Mouse (Mus musculus) midbrain, embryonic 14.5 days (tissue): ENCODE results near the gene Bcl2. TPM values are rescaled to one million over a fixed set of nuclear protein-coding genes. Genes with fewer than 3 reads are reported as not detected.

Experiments
- ATAC-seq: fragments of 200-750 bp; cut with Nextera tagmentation; 2 replicates; pipeline ENCODE4 v1.8.0; 2017; ENCODE audit warnings: moderate number of reproducible peaks, moderate library complexity; ENCODE audit not compliant: low FRiP score, low TSS enrichment
- DNase-seq: peaks from one replicate; pipeline ENCODE4 v3.0.0-alpha.2; 2015
- H3K27ac ChIP-seq: fragments of 300-500 bp; sonication (generic); replicated peaks from 2 replicates; pipeline ENCODE4 v1.5.1; 2014; ENCODE audit warnings: mild to moderate bottlenecking, low read depth, low read length, moderate library complexity
- H3K27me3 ChIP-seq: fragments of 300-500 bp; sonication (generic); 2 replicates; pipeline ENCODE4 v1.6.1; 2014; ENCODE audit warnings: low read length, control low read depth, mixed read lengths; ENCODE audit not compliant: control insufficient read depth, insufficient read depth
- H3K36me3 ChIP-seq: fragments of 300-500 bp; sonication (generic); 2 replicates; pipeline ENCODE4 v1.6.1; 2014; ENCODE audit warnings: low read length, control low read depth; ENCODE audit not compliant: control insufficient read depth, insufficient read depth
- H3K4me1 ChIP-seq: fragments of 300-500 bp; sonication (generic); 2 replicates; pipeline ENCODE4 v1.6.1; 2014; ENCODE audit warnings: mild to moderate bottlenecking, antibody characterized with exemption, low read length, control low read depth; ENCODE audit not compliant: control insufficient read depth, insufficient read depth
- H3K4me2 ChIP-seq: fragments of 300-500 bp; sonication (generic); 2 replicates; pipeline ENCODE4 v1.6.1; 2014; ENCODE audit warnings: mild to moderate bottlenecking, low read length, moderate library complexity
- H3K4me3 ChIP-seq: fragments of 300-500 bp; sonication (generic); replicated peaks from 2 replicates; pipeline ENCODE4 v1.5.1; 2014; ENCODE audit warnings: low read depth, low read length
- H3K9ac ChIP-seq: fragments of 300-500 bp; sonication (generic); replicated peaks from 2 replicates; pipeline ENCODE4 v1.6.1; 2014; ENCODE audit warnings: mild to moderate bottlenecking, low read length, moderate library complexity
- H3K9me3 ChIP-seq: fragments of 300-500 bp; sonication (generic); 2 replicates; pipeline ENCODE4 v1.6.1; 2016; ENCODE audit warnings: low read length, control low read depth, mixed read lengths; ENCODE audit not compliant: control insufficient read depth
- WGBS: fragments of 180-500 bp; shearing (Covaris S2); extraction: QIAGEN DNeasy Blood & Tissue Kit; methylation state at CpG from one replicate; pipeline ENCODE4 v1.1.7; 2014; 5-methylcytosine and 5-hydroxymethylcytosine counted together
- polyA plus RNA-seq: library from polyadenylated mRNA; unstranded; fragments of >200 nt; fragmentation: Nextera tagmentation; extraction: Ambion mirVana; gene quantifications from 2 replicates; pipeline ENCODE4 v1.2.1, GENCODE M21; 2014

The Bcl2 gene
- polyA plus RNA-seq, 1 experiment from 2014 or later = 10.7 TPM

DNA sequence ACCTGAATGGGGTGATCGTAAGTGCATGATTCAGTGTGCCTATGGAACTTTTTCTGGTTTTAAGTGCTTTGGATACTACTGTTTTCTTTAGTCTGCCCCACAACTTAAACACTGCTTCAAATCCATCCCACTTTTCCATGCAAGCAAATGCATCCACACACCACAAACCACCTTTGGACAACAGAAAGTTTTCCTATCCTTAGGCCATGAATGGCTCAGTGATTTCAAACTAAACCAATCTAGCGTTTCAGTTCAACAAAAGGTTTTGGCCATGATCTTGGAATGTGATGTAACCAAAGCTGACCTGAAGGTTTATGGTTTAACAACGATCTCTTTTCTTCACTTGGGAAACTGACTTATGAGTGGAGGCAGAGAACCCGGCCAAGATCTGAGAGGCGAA is 51.6 kb downstream of the Bcl2 start:
- Histone ChIP-seq H3K27ac (no peak overlapping the region), H3K4me3 (no peak overlapping the region), H3K36me3 (no peaks in the 10 kb centered on the region), H3K9me3 (no peaks in the 10 kb centered on the region), H3K9ac (no peak overlapping the region), H3K4me2 (no peak overlapping the region), H3K4me1 (no peaks in the 10 kb centered on the region), H3K27me3 (no peaks in the 10 kb centered on the region)
- 90% methylated on average over 5 of the region's 5 CpGs for WGBS
- DNase-seq (no peak), ATAC-seq (no peak)

DNA sequence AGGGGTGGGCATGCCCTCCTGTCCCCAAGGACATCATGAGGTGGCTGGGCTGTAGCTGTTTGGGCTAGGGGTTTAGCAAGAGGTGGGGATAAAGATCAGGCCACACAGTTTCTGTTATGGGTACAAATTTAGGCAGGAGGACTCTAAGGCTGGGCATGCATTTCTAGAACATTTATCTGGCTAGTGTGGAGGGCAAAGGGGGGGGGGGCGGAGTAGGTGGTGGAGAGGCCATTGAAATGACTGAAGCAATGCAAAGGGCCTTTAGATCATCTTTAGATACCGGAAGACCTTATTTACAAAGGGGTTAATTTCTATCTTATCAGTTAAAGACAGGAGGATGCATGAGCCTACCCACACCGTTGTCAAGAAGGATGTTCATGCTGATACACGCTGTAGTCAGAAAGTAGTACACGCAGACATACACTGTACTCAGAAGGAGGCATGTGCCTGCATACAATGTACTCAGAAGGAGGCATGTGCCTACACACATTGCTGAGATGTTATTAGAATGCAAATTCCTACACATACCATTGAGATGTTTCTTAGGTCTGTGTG is 55.7 kb downstream of the Bcl2 start:
- 93% methylated on average over 5 of the region's 5 CpGs for WGBS
- Histone ChIP-seq H3K9ac (no peak overlapping the region), H3K36me3 (no peaks in the 10 kb centered on the region), H3K27ac (no peak overlapping the region), H3K4me2 (no peak overlapping the region), H3K27me3 (no peaks in the 10 kb centered on the region), H3K9me3 (no peaks in the 10 kb centered on the region), H3K4me1 (no peaks in the 10 kb centered on the region), H3K4me3 (no peak overlapping the region)
- no peak for ATAC-seq
- no peak for DNase-seq

- 70% methylated on average over 5 of the region's 5 CpGs for WGBS
- no peak for ATAC-seq
Measured at GRCm38 (mm10) chr1:106656207-106656738, 57.8 kb downstream of the Bcl2 start.

GRCm38 (mm10) chr1:106654254-106654653 is 59.8 kb downstream of the Bcl2 start:
- 94% methylated on average over 6 of the region's 6 CpGs for WGBS
- Histone ChIP-seq H3K27me3 (no peaks in the 10 kb centered on the region), H3K36me3 (no peaks in the 10 kb centered on the region), H3K9ac (no peak overlapping the region), H3K4me2 (no peak overlapping the region), H3K4me3 (no peak overlapping the region), H3K4me1 (peaks cover 3% of the 10 kb centered on the region; the same call in 1 of the 2 replicates), H3K27ac (no peak overlapping the region), H3K9me3 (no peaks in the 10 kb centered on the region)
- ATAC-seq = no peak
- no peak for DNase-seq

More at GRCm38 (mm10) chr1:106656207-106656738, 57.8 kb downstream of the Bcl2 start:
- DNase-seq = no peak
- Histone ChIP-seq H3K27me3 (no peaks in the 10 kb centered on the region), H3K36me3 (no peaks in the 10 kb centered on the region), H3K9ac (no peak overlapping the region), H3K4me2 (no peak overlapping the region), H3K27ac (no peak overlapping the region), H3K4me1 (no peaks in the 10 kb centered on the region), H3K9me3 (no peaks in the 10 kb centered on the region), H3K4me3 (no peak overlapping the region)

DNA sequence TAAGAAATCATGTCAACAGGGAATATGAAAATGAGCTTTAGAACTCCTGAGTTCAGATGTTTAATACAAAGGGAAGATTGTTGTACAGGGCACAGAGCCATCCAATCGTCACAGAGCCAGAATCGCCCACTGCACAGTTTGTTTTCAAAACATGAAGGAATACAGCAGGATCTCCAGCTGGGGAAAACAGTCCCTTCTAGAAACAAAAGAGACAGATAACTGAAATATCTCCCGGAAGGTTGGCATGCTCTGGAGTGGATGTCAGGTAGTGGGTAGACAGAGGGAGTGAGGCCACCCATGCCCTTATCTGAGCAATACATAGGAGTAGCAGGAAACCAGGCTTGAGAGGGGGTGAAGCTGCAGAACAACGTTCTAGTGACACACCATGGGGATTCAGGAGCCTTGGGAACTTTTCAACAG is 60.6 kb downstream of the Bcl2 start:
- no peak overlapping the region for H3K27ac ChIP-seq
- H3K9me3 ChIP-seq = no peaks in the 10 kb centered on the region
- ATAC-seq = no peak
- no peaks in the 10 kb centered on the region for H3K27me3 ChIP-seq
- H3K9ac ChIP-seq = no peak overlapping the region
- no peaks in the 10 kb centered on the region for H3K36me3 ChIP-seq
- peaks cover 3% of the 10 kb centered on the region; the same call in 1 of the 2 replicates for H3K4me1 ChIP-seq
- DNase-seq = no peak
- no peak overlapping the region for H3K4me2 ChIP-seq
- no peak overlapping the region for H3K4me3 ChIP-seq
- 68% methylated on average over 4 of the region's 4 CpGs for WGBS

DNA sequence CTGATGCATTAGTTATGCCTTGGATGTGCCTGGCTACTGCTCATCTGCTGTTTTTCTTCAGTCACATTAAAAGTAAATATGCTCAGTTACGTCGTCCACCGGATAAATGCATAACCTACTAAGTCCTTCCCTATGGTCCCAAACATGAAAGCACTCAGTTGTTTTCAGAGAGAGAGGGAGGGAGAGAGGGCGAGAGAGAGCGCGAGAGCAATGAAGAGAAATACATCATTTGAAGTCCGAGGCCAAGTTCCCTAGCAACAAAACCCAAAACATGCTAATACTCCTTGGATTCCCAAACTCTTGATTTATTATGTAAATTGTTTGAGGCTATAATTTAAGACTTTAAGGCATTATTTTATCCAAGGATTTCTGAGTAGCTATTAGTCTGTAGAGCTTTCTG is 62.9 kb downstream of the Bcl2 start:
- ATAC-seq (no peak), DNase-seq (no peak)
- no peak overlapping the region for H3K4me2 ChIP-seq
- no peaks in the 10 kb centered on the region for H3K9me3 ChIP-seq
- H3K9ac ChIP-seq = no peak overlapping the region
- no peaks in the 10 kb centered on the region for H3K36me3 ChIP-seq
- 41% methylated on average over 7 of the region's 7 CpGs for WGBS
- no peaks in the 10 kb centered on the region for H3K27me3 ChIP-seq
- no peak overlapping the region for H3K27ac ChIP-seq
- H3K4me3 ChIP-seq = no peak overlapping the region
- peaks cover 3% of the 10 kb centered on the region; the same call in 1 of the 2 replicates for H3K4me1 ChIP-seq

DNA sequence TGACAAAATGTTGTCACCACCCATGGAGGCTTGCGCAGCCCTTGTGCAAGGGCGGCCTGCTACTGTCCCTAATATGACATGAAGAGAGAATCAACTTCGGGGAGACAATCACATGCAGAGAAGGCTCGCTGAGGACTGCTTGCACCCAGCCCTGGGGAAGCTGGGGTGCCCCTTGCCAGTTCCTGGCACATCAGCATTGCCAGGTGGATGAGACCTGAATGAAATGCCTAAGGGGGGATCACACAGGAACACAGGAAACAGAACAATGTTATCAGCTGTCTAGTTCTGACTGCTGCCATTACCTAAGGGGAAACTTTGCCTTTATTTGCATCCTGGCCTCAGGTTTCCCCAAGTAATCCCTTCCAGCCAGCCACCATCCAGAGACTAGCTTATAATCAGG is 63.6 kb downstream of the Bcl2 start:
- H3K27me3 ChIP-seq = no peaks in the 10 kb centered on the region
- H3K4me3 ChIP-seq = no peak overlapping the region
- ATAC-seq (no peak), DNase-seq (no peak)
- peaks cover 3% of the 10 kb centered on the region; the same call in 1 of the 2 replicates for H3K4me1 ChIP-seq
- no peaks in the 10 kb centered on the region for H3K36me3 ChIP-seq
- no peak overlapping the region for H3K9ac ChIP-seq
- H3K4me2 ChIP-seq = no peak overlapping the region
- H3K27ac ChIP-seq = no peak overlapping the region
- no peaks in the 10 kb centered on the region for H3K9me3 ChIP-seq
- WGBS = 86% methylated on average over 4 of the region's 4 CpGs

GRCm38 (mm10) chr1:106647336-106647735 is 66.7 kb downstream of the Bcl2 start:
- H3K36me3 ChIP-seq = no peaks in the 10 kb centered on the region
- H3K4me3 ChIP-seq = no peak overlapping the region
- no peak overlapping the region for H3K4me2 ChIP-seq
- H3K27ac ChIP-seq = no peak overlapping the region
- no peak overlapping the region for H3K9ac ChIP-seq
- H3K27me3 ChIP-seq = no peaks in the 10 kb centered on the region
- no peak for ATAC-seq
- no peaks in the 10 kb centered on the region for H3K9me3 ChIP-seq
- DNase-seq = no peak
- peaks cover 3% of the 10 kb centered on the region; the same call in 1 of the 2 replicates for H3K4me1 ChIP-seq
- WGBS = 95% methylated on average over 3 of the region's 3 CpGs

- 87% methylated on average over 4 of the region's 4 CpGs for WGBS
Measured at GRCm38 (mm10) chr1:106644566-106644965, 69.5 kb downstream of the Bcl2 start.

More at GRCm38 (mm10) chr1:106644566-106644965, 69.5 kb downstream of the Bcl2 start:
- ATAC-seq (no peak), DNase-seq (no peak)
- H3K9me3 ChIP-seq = no peaks in the 10 kb centered on the region
- no peak overlapping the region for H3K27ac ChIP-seq
- H3K4me2 ChIP-seq = no peak overlapping the region
- H3K9ac ChIP-seq = no peak overlapping the region
- H3K36me3 ChIP-seq = no peaks in the 10 kb centered on the region
- H3K27me3 ChIP-seq = no peaks in the 10 kb centered on the region
- H3K4me3 ChIP-seq = no peak overlapping the region
- no peaks in the 10 kb centered on the region for H3K4me1 ChIP-seq
